Mouse (Mus musculus) 3T3-L1 (cell line): ENCODE results near the gene Dpy19l3.
A peak's percentile ranks its signal among the peaks of the same experiment; 100 is the strongest.

ENCODE experiments used
- DNase-seq: peaks from one replicate; pipeline ENCODE4 v3.0.0-alpha.2; 2015; ENCODE audit warnings: low read depth, low spot score

Dpy19l3 gene

DNA sequence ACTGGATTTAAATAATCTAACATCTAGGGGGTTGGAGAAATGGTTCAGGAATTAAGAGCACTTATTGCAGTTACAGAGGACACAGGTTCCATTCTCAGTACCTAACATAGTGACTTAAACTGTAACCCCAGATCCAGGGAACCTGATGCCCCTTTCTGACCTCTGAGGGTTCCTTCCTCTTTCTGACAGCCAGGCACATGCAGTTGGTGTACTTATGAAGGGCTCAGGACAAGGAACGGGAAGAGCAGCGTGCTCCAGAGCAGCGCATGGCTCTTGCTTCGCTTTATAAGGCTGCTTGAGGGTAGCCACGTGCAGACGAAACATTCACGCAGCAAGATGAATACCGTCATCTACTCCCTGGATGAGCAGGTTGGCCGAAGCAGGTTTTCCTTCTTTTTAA is 3.4 kb downstream of the Dpy19l3 start:
- no peak for DNase-seq

DNA sequence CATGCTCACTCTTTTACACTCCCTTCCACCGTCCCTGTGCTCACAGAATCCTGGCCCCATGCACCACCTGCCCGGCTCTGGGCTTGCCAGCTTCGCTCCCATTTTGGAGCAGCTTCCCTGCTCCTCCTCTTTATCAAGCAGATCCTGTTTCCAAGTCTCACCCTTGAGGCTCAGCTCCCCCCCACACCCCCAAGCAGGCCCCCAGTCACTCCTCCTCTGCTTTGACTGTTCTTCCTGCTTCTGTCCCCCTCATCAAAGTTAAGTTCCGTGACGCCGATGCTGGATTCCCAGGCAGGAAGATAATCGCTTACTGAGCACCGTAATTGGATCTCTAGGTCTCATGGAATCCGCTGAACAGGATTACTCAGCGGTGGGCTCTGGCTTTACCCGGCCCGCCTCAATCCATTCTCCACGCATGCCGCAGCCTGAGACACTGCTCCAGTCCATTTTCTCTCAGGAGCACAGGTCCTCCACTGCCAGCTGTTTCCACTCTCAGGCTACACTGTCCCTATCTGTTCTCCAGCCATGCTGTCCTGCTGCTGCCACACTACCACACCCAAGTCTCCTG is 6.8 kb downstream of the Dpy19l3 start:
- no peak for DNase-seq

DNA sequence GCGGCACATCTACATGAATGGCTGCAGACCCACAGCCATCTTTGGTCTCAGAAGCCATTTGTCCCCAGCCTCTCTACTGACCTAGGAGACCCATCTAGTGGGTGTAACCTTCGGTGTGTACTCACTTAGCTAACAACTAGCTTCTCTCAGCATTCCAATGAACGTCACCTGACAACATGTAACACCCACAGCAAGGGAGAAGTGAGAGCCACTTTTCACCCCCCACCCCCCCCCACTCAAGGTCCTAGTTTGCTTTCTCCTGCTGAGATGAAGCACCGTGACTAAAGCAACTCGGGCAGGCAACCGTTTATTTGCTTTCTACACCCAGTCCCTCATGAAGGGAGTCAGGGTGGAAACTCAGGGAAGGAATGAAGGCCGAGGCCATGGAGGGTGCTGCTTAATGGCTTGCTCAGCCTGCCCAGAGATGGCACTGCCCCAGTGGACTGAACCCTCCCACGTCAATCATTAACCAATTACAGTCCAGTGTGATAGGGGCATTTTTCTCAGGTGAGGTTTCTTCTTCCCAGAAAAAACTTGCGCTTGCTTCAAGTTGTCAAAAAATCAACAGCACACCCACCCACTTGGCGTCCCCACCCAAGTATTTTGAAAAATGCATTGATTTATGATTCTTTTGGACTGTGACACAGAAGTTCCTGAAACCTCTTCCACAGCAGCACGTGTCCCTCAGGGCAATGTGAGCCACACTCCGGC is 7.4 kb downstream of the Dpy19l3 start:
- DNase-seq, result no peak

DNA sequence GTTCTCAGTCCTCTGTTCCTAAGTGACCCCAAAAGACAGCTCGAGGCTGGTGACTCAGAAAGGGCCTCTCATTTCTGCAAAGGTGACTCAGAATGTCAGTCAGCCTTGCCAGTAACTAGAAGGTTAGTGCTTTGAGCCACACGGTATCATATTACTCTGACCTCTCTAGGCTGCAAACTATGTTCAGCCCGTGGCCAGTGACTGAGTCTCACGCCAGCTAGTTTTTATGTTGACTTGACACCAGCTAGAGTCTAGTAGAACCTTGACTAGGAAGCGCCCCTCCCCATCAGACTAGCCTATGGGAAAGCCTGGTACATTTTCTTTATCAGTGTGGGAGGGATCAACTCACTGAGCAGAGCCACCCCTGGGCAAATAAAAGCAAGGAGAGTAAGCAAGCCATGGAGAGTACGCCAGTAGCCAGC is 9.0 kb downstream of the Dpy19l3 start:
- DNase-seq, result peak; percentile 90

DNA sequence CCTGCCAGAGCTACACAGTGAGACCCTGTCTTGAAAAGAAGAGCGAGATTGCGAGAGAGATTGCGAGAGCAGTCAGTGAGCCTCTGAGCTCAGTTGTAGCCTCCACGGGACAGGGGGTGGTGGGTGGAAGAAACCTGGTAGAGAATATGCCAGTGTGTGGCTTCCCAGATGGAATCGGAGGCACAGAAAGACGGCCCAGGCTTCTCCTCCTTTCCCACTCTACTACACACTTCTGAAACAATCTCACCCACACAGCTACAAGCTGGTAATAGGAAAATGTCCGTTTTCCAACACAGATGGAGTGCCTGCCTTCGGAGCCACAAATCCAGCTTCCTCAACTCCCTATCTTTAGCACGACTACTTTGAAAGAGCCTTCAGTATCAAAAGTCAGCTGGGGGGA is 9.5 kb downstream of the Dpy19l3 start:
- DNase-seq, result peak; percentile 2

DNA sequence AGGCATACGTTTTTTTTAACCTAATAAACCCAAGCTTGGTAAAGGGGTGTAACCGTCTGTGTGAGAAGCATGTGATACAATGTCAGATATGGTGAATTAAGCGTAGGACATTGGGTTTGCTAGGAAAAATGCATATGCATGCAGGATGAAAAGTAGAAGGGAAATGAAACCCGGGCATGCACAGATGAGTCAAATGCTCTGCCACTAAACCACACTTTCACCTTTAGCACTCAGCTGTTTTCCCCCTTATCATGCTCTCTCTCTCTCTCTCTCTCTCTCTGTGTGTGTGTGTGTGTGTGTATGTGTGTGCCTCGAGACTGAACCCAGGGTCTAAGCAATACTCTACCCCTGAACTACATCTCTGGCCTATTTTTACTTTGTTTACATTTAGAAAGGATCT is 11.9 kb downstream of the Dpy19l3 start:
- peak; percentile 6 for DNase-seq

DNA sequence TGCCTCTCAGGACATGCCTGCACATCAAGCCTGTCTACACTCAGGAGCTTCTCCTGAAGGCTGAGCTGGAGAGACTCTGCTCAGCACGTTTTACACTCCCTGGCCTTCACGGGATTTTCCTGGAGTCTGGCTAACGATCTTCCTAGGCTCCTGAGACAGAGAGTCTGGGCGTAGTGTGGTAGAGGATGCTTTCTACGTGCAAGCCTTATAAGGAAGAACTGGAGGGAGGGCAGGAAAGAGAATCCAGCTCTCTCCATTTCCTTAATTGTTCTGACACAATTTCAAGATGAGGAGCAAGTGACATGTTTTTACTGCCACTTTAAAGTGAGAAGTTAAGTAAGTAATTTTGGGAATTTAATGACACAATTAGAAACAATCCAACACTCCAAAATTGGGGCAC is 12.4 kb downstream of the Dpy19l3 start:
- DNase-seq, result no peak

DNA sequence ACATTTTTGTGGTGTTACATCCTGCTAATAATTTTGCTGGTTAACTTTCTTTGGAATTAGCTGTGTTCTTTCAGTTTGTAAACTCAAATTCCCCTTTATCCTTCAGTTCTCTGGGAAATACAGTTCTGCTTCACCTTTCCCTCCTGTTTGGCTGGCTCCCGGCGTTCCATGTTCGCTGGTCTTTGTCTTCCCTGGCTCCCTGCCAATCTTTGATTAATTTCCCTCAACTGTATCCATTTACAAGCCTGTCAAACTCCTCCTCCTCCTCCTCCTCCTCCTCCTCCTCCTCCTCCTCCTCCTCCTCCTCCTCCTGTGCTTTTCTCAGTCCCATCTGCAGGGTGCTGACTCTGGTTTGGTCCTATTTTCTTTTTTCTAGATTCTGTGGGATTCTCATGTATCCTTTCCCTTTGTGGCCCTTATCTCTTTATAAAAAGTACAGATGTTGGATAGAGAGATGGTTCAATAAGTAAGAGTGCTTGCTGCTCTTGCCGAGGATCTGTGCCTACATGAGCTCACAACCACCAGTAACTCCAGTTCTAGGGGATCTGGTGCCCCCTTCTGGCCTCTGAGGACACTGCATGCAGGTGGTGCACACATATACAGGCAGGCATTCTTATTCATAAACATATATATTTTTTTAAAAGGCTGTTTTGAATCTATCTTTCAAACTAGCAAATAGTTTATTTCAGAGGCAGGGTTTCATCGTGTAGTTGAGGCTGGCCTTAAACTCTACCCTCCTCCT is 13.6 kb downstream of the Dpy19l3 start:
- peak; percentile 52 for DNase-seq

DNA sequence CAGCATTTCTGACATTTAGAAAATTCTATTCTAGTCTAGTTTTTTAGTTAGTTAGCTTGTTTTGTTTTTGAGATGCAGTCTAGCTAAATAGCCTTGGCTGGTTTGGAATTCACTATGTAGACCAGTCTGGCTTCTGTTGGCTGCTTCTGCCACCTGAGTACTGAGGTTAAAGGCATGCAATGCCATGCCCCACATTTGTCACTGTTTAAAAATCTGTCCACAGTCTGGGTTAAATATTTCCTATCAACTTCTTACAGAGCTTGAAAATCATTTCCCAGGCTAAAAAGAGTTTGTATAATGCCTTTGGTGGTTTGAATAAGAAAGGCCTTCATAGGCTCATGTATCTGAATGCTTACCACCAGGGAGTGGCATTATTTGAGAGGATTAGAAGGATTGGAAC is 15.4 kb downstream of the Dpy19l3 start:
- no peak for DNase-seq

DNA sequence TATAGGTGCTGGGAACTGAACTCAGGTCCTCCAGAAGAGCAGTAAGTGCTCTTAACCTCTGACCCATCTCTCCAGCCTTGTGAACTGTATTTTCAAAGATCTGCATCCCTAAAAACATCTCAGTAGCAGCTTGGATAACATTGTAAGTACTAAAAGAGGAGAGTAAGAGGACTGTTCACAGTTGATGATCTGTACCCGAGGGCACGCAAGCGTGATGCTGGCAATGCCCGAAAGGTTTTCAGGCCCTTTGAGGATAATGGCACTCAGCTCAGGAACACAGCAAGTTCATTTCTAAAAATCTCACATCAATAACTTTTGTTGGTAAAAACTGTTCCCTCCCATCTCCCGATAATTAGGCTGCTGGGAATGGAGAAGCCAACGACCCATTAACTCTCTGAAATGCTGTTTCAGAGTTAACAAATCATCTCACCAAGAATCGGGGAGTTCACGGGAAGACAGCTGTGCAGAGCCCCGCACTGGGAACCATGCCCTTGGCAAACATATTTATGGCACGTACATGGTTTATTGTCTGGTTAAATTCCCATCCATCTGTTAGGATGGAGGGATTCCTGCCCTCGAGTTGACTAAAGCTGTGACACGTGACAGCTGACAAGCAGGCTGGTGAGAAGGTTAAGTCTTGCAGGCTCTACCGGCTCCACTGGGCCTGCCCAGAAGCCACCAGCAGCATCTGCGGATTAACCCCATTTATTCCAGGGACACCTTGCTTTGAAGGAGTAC is 20.8 kb downstream of the Dpy19l3 start:
- no peak for DNase-seq

DNA sequence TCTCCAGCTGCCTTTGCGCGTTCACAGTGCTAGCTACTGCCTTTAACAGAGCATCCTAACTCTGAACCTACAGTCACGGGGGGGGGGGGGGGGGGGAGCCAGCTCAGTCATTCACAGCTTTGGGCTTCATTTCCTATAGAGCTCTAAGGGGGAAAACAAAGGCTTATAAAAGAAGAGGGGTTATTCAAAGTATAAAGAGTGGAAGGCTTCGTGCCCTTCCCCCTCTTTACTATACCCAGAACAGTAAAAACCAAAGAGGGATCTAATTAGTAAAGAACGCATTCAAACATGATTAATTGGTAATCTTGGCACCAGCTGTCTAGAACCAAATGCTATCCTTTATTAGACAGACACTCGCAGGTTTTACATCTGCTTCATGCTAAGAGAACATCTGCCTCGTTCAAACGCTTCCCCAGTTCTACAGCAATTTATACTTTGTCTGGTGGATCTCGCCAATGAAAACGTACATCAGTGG is 21.6 kb downstream of the Dpy19l3 start:
- DNase-seq, result no peak

DNA sequence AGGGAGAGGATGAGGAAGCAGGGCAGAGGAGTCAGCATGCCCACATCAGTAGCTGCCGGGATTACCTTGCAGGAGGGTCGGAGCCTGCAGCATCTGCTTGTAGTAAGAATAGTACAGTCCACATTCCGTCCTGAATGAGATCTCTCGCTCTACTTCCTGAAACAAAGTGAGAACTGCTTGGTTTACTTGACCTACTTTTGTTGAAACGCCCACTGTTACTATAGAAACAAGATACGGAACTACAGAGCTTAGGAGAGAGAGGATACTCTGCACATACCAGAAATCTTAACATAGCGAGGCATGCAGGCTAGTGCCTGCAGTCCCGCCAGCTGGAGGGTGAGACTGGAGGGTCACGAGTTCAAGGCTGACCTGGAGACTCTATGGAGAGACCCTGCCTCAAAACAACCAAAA is 24.6 kb downstream of the Dpy19l3 start:
- no peak for DNase-seq

DNA sequence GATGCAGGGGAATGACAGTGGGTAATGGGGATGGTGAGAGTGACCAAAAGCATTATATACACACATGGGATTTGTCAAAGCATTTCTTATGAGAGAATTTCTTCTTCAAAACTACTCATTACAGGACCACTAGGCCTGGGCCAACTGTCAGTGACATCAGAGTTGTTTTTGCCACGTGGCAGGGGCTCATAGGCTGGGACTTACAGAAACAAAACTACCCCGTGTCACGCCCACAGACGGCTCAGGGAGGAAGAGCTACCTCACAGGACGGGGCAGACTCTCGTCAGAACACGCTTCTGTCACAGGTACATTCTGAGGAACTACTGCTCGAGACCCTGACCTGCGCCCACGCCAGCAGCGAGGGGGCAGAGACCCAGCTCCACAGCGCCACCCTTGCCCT is 25.9 kb downstream of the Dpy19l3 start:
- no peak for DNase-seq

DNA sequence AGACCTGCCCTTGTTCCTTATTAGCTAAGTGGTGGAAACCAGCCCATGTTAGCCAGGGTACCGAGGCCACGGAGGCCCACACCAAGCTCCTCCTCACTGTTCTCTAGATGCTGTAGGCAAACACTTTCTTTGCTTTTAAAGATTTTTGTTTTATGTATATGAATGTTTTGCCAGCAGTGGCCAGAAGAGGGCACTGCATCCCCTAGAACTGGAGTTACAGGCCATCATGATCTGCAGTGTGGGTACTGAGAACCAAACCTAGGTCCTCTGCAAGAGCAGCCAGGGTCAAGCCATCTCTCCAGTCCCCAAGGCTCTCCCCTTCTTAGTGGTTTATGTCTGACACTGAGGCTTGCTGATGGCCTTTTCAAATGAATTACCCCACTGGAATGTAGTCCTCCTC is 31.2 kb downstream of the Dpy19l3 start:
- no peak for DNase-seq

DNA sequence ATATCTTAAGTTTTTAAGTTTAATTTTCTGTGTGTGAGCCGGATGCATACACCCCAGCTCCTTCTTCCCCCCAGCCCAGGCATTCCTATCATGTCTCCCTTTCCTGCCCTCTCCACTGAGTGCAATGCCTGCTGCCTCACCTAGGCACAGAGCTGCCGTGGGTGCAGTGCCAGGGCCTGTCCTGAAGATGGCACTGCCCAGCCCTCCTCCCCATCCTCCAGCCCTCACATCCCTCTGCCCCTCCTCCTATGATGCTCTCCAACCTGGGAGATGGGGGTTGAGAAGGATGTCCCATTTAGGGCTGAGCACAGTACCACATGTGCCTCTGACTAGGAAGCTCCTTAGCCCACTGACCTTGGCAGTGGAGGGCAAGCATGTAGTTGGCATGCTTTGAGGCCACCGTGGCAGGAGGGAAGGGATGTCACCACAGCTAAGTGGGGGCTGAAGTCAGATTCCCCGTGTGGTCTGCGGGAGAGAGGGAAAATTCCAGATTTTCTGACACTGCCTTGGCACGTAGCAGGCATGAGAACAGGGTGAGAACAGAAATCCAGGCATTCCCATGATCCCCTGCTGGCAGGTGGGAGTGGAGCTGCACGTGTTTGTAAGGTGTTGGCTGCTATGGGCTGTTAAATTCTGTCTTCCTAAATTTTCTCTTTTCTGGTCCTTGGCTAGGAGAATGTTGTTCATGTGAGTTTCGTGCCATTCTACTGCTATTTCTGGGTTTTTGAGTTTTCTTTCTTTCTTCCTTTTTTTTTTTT is 35.7 kb downstream of the Dpy19l3 start:
- peak; percentile 2 for DNase-seq

DNA sequence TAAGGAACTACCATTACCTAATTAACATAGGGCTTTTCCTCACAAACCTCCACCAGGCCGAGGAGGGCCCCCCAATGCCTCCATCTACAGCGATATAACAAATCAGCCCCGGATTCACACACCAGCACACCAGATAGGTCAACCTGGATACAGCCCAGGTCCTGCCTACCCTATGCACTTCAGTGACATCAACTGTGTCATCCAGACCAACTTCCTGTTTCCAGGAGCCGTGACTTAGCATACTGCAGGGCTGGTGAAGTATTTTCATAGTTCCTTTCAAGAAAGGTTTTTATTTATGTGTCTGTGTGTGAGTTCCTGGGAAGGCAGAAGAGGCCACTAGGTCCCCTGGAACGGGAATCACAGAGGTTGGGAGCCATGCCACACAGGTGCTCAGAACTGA is 43.9 kb downstream of the Dpy19l3 start:
- DNase-seq, result no peak

DNA sequence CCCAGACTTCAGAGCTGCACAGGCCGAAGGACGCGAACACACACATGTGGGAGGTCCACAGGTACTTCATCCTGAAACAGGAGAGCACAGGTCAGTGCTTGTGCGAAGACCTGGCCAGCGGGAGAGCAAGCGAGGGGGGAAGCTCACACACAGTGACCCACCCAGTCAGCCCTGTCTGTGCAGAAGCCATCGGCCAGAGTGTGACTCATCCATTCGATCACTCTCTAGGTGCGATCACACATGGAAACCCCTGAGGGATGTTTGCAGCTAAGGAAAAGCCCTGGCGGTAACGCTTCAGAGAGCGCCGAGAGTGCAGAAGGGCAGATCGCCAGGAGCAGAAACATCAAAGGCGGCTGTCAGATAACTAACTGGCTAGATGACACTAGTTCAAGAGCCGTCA is 46.2 kb downstream of the Dpy19l3 start:
- DNase-seq, result no peak

DNA sequence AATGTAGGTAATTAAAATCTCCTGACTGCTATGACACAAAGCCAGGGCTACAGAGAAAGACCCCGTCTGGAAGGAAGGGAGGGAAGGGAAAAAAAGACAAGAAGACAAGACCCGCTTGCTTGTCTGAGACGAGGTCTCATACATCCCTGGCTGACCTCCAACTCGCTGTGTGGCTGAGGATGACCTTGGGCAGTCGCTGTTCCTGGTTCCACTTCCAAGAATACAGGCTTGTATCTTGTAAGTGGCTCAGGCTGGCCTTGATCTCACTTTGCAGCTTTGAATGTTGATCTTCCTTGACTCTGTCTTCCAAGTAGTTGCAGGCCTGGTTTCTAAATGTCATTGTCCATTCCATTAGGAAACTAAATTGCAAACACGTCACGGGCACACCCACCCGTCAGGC is 55.2 kb downstream of the Dpy19l3 start:
- DNase-seq, result no peak

DNA sequence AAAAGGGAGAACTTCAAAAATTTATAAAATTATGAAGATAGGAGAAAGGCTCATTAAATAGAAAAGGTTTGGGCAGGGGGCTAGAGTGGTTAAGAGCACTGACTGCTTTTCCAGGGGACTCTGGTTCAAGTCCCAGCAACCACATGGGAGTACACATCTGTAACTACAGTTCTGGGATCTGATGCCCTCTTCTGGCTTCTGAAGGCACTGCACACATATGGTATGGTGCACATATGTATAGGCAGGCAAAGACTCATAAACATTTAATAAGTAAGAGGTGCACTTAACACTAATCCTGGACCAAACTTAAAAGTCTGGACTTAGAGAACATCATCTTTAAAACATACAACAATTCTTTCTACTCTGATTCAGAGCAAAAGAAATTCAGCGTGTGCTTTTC is 56.2 kb downstream of the Dpy19l3 start:
- no peak for DNase-seq

DNA sequence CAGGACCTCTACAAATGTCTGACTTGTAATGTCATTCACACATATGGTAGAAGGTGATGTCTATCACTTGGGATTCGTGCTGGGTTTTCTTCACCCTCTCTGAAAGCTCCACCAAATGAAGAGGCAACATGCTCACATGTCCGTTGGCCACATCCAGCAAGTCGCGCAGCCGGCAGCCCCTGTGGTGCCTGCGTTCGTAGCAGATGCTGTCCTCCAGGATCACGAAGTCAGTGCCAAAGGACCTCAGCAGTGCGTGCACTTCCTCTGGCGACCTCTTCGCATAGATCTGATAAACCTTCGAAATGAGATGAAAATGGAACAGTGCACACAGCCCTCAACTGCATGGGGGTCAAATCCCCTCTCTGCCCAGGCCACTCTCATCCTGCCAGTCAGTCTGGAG is 61.6 kb downstream of the Dpy19l3 start:
- no peak for DNase-seq

DNA sequence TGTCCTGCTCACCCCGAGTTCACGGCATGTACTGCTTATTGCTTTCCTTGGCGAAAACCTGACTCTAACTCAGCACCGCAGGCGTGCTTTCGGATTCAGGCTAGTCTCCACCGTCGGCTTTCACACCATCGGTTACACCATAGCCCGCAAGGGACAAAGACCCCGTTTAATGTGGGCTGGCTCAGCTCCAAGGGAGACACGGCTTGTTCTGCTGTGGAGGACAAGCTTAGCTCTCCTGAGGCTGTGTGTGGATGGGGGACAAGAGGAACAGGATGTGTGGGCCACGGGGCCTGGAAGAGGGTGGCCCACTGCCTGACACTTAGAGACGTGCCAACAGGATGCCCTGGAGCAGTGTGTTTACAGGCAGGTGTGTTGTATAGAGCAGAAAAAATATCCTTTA is 62.1 kb downstream of the Dpy19l3 start:
- no peak for DNase-seq
